Mouse (Mus musculus) thymus, postnatal 25 days (tissue): ENCODE results near the gene Oasl1.
"Not testable (repeated sequence)": the region's sequence is repeated elsewhere in the genome, so short reads cannot be mapped to it uniquely, and the experiment has no call there.

ENCODE experiments used
- DNase-seq: peaks from one replicate; pipeline ENCODE4 v3.0.0; 2022

Gene Oasl1

GRCm38 (mm10) chr5:114926753-114927152 is 3.7 kb downstream of the Oasl1 start:
- DNase-seq: no peak

- DNase-seq: no peak
Measured at GRCm38 (mm10) chr5:114931626-114932025, 8.6 kb downstream of the Oasl1 start.

GRCm38 (mm10) chr5:114933206-114933605 is 10.2 kb downstream of the Oasl1 start:
- no peak for DNase-seq

GRCm38 (mm10) chr5:114935838-114936237 is 12.8 kb downstream of the Oasl1 start:
- DNase-seq: no peak

- not testable (repeated sequence) for DNase-seq
Measured at GRCm38 (mm10) chr5:114941138-114941537, 18.1 kb downstream of the Oasl1 start.

GRCm38 (mm10) chr5:114942074-114942765 is 19.2 kb downstream of the Oasl1 start, which contains the start of gene 2210016L21Rik:
Gene 2210016L21Rik (plus strand): TSS chr5:114942158.
- peak; percentile 88 for DNase-seq

GRCm38 (mm10) chr5:114942766-114943130 is 19.7 kb downstream of the Oasl1 start:
- DNase-seq: no peak

- DNase-seq: no peak
Measured at GRCm38 (mm10) chr5:114945072-114945471, 22.0 kb downstream of the Oasl1 start.

- no peak for DNase-seq
Measured at GRCm38 (mm10) chr5:114948891-114949290, 25.9 kb downstream of the Oasl1 start.

- no peak for DNase-seq
Measured at GRCm38 (mm10) chr5:114949316-114949715, 26.3 kb downstream of the Oasl1 start.

- no peak for DNase-seq
Measured at GRCm38 (mm10) chr5:114949812-114950211, 26.8 kb downstream of the Oasl1 start.

- DNase-seq: no peak
Measured at GRCm38 (mm10) chr5:114950669-114951068, 27.6 kb downstream of the Oasl1 start.

GRCm38 (mm10) chr5:114951279-114951880 is 28.3 kb downstream of the Oasl1 start:
- DNase-seq: no peak

GRCm38 (mm10) chr5:114953326-114953725 is 30.3 kb downstream of the Oasl1 start:
- no peak for DNase-seq

GRCm38 (mm10) chr5:114958069-114958468 is 35.0 kb downstream of the Oasl1 start:
- DNase-seq: no peak

GRCm38 (mm10) chr5:114961590-114962360 is 38.7 kb downstream of the Oasl1 start:
- DNase-seq: no peak

GRCm38 (mm10) chr5:114964315-114964966 is 41.4 kb downstream of the Oasl1 start:
- no peak for DNase-seq

GRCm38 (mm10) chr5:114964967-114965898 is 42.2 kb downstream of the Oasl1 start:
- DNase-seq: no peak

GRCm38 (mm10) chr5:114967523-114968268 is 44.7 kb downstream of the Oasl1 start:
- no peak for DNase-seq

GRCm38 (mm10) chr5:114968651-114969050 is 45.6 kb downstream of the Oasl1 start:
- DNase-seq: no peak

- no peak for DNase-seq
Measured at GRCm38 (mm10) chr5:114969064-114969463, 46.0 kb downstream of the Oasl1 start.
